Mouse (Mus musculus) intestine, embryonic 16.5 days (tissue): ENCODE data around the gene Mical3. TPM values are rescaled to one million over a fixed set of nuclear protein-coding genes. Genes with fewer than 3 reads are reported as not detected.
A peak's percentile ranks its signal among the peaks of the same experiment; 100 is the strongest.

Experiments
- ATAC-seq: fragments of 200-750 bp; cut with Nextera tagmentation; 2 replicates; pipeline ENCODE4 v1.8.0; 2017; ENCODE audit warnings: moderate TSS enrichment, moderate library complexity
- H3K27ac ChIP-seq: fragments of 300-500 bp; sonication (generic); 2 replicates; pipeline ENCODE4 v1.5.1; 2014; ENCODE audit warnings: mild to moderate bottlenecking, low read length
- H3K27me3 ChIP-seq: fragments of 300-500 bp; sonication (generic); replicated peaks from 2 replicates; pipeline ENCODE4 v1.6.1; 2014; ENCODE audit warnings: low read length, control low read depth, mixed read lengths; ENCODE audit not compliant: control insufficient read depth, insufficient read depth
- H3K36me3 ChIP-seq: fragments of 300-500 bp; sonication (generic); 2 replicates; pipeline ENCODE4 v1.6.1; 2014; ENCODE audit warnings: low read length, control low read depth; ENCODE audit not compliant: control insufficient read depth, insufficient read depth
- H3K4me1 ChIP-seq: fragments of 300-500 bp; sonication (generic); 2 replicates; pipeline ENCODE4 v1.6.1; 2014; ENCODE audit warnings: low read length, control low read depth, mixed read lengths; ENCODE audit not compliant: control insufficient read depth, insufficient read depth
- H3K4me2 ChIP-seq: fragments of 300-500 bp; sonication (generic); 2 replicates; pipeline ENCODE4 v1.6.1; 2014; ENCODE audit warnings: low read depth, low read length, control low read depth
- H3K4me3 ChIP-seq: fragments of 300-500 bp; sonication (generic); 2 replicates; pipeline ENCODE4 v1.5.1; 2014; ENCODE audit warnings: mild to moderate bottlenecking, low read length
- H3K9ac ChIP-seq: fragments of 300-500 bp; sonication (generic); 2 replicates; pipeline ENCODE4 v1.6.1; 2014; ENCODE audit warnings: low read depth, low read length
- H3K9me3 ChIP-seq: fragments of 300-500 bp; sonication (generic); 2 replicates; pipeline ENCODE4 v1.6.1; 2016; ENCODE audit warnings: low read length, control low read depth; ENCODE audit not compliant: control insufficient read depth
- WGBS: fragments of 180-500 bp; shearing (Covaris S2); extraction: QIAGEN DNeasy Blood & Tissue Kit; methylation state at CpG from one replicate; pipeline ENCODE4 v1.1.7; 2014; 5-methylcytosine and 5-hydroxymethylcytosine counted together
- polyA plus RNA-seq: library from polyadenylated mRNA; unstranded; fragments of >200 nt; fragmentation: Nextera tagmentation; extraction: Ambion mirVana; gene quantifications from 2 replicates; pipeline ENCODE4 v1.2.1, GENCODE M21; 2015

Mical3 gene
- 4.8 and 5.5 TPM in 2 replicates for polyA plus RNA-seq

DNA sequence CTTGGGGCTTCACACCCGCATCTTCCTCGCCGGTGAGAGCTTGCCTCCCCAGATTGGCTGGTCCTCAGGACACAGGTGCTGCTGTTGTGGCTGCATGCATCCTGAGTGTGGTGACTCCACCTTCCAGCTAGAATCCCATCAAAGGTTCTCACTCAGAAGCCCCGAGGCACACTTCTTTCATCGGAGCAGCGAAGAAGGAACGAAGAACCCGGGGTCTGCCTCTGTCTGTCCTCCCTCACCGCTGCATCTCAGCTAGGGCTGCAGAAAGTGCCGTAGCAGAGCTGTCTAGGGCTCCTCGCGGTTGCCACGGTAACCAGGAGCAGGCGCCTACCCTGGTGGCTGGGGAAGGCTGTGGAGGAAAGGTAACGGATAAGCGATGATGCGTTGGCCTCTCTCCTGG is at the start of gene Mical3:
Gene Mical3, minus strand, starts transcription at position 227 of the 400 bp plus-strand sequence.
- Histone ChIP-seq H3K4me2 (peak within 1 kb of the TSS; percentile 88), H3K27me3 (peaks cover 8% of the 10 kb centered on the region), H3K27ac (no peak within 1 kb of the TSS), H3K4me3 (peak within 1 kb of the TSS; percentile 45), H3K4me1 (peaks cover 4% of the 10 kb centered on the region), H3K9me3 (no peaks in the 10 kb centered on the region), H3K36me3 (no peaks in the 10 kb centered on the region), H3K9ac (peak within 1 kb of the TSS; percentile 59)
- peak; percentile 36; the same call in 1 of the 2 replicates for ATAC-seq
- 4% methylated on average over 17 of the region's 17 CpGs for WGBS

DNA sequence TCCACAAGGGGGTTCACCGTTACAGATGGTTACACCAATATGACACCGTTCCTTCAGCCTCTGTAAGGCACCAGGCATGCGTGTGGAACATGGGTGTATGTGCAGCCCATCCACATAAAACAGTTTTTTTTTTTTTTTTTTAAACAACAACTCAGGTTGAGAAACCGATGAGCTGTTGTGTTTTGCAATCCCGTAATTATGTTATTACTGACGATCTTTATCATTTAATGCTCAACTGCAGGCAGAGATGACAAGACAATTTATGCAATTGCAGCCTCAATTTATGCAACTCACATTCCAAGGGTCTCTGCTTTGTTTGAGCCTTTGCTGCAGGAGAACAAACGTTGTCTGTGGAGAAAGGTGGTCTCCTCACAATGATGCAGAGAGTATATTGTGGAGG is 49.0 kb upstream of the Mical3 start:
- no peak for ATAC-seq

GRCm38 (mm10) chr6:121178700-121179358 is 48.0 kb upstream of the Mical3 start:
- Histone ChIP-seq H3K4me2 (no peak overlapping the region), H3K4me1 (peaks cover 11% of the 10 kb centered on the region), H3K9ac (no peak overlapping the region), H3K9me3 (no peaks in the 10 kb centered on the region), H3K27ac (no peak overlapping the region), H3K4me3 (no peak overlapping the region), H3K27me3 (no peaks in the 10 kb centered on the region), H3K36me3 (no peaks in the 10 kb centered on the region)
- ATAC-seq = no peak
- WGBS = 59% methylated on average over 7 of the region's 7 CpGs

More for the DNA sequence above, 49.0 kb upstream of the Mical3 start:
- no peak overlapping the region for H3K27ac ChIP-seq
- H3K4me3 ChIP-seq = no peak overlapping the region
- no peaks in the 10 kb centered on the region for H3K36me3 ChIP-seq
- H3K9me3 ChIP-seq = no peaks in the 10 kb centered on the region
- peaks cover 15% of the 10 kb centered on the region for H3K4me1 ChIP-seq
- no peak overlapping the region for H3K4me2 ChIP-seq
- no peaks in the 10 kb centered on the region for H3K27me3 ChIP-seq
- no peak overlapping the region for H3K9ac ChIP-seq
- 64% methylated on average over 7 of the region's 7 CpGs for WGBS

GRCm38 (mm10) chr6:121177118-121177708 is 46.4 kb upstream of the Mical3 start:
- Histone ChIP-seq H3K4me1 (peaks cover 11% of the 10 kb centered on the region), H3K27me3 (no peaks in the 10 kb centered on the region), H3K9ac (no peak overlapping the region), H3K4me2 (no peak overlapping the region), H3K27ac (peak overlapping the region; percentile 90), H3K4me3 (no peak overlapping the region), H3K36me3 (no peaks in the 10 kb centered on the region), H3K9me3 (no peaks in the 10 kb centered on the region)
- 63% methylated on average over 7 of the region's 7 CpGs for WGBS
- peak; percentile 93 for ATAC-seq

GRCm38 (mm10) chr6:121176731-121177098 is 45.9 kb upstream of the Mical3 start:
- H3K27me3 ChIP-seq = no peaks in the 10 kb centered on the region
- 0 out of 2 replicates have a peak overlapping the region, but pooled peaks have one; percentile 34 for H3K9ac ChIP-seq
- H3K4me2 ChIP-seq = peak overlapping the region; percentile 42
- H3K4me1 ChIP-seq = peaks cover 11% of the 10 kb centered on the region
- no peak for ATAC-seq
- H3K4me3 ChIP-seq = no peak overlapping the region
- H3K9me3 ChIP-seq = no peaks in the 10 kb centered on the region
- no peaks in the 10 kb centered on the region for H3K36me3 ChIP-seq
- H3K27ac ChIP-seq = peak overlapping the region; percentile 90
- 53% methylated on average over 4 of the region's 4 CpGs for WGBS

DNA sequence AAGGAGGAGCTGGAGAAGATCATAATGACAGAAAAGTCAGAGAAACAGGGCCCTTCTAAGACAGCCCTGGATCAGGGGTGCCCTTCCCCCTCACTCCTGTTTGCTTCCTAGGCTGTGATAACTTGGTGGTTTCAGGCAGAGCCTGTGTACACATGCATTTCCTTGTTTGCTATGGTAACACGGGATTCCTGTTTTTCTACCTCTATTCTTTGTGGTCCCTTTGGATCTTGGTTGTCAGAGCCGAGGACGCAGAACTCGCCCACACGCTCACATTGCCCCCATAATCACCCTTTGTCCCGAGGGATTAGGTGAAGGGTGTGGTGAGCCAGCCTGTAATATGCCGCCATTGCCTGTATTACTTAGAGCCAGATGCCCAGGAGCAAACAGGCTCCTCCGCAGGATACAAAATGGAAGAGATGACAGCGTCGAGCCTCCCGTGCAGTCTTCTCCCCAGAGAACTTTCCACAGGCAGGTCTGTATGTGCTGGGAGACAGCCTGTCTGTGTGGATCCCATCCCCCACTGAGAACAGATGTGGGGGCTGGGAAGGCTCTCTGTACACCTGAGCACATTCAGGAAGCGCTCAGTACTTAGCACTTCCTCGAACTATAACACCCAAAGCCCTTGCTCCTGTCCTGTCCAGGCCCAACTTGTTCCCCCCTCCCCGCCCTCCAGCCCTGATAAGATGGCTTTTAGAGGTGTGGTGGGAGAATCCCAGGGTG is 45.4 kb upstream of the Mical3 start:
- Histone ChIP-seq H3K36me3 (no peaks in the 10 kb centered on the region), H3K27me3 (no peaks in the 10 kb centered on the region), H3K4me1 (peaks cover 11% of the 10 kb centered on the region), H3K9ac (0 out of 2 replicates have a peak overlapping the region, but pooled peaks have one; percentile 34), H3K4me2 (peak overlapping the region; percentile 42), H3K4me3 (peak overlapping the region; percentile 15; the same call in 1 of the 2 replicates), H3K27ac (peak overlapping the region; percentile 90), H3K9me3 (no peaks in the 10 kb centered on the region)
- peak; percentile 63 for ATAC-seq
- WGBS = 31% methylated on average over 14 of the region's 14 CpGs

DNA sequence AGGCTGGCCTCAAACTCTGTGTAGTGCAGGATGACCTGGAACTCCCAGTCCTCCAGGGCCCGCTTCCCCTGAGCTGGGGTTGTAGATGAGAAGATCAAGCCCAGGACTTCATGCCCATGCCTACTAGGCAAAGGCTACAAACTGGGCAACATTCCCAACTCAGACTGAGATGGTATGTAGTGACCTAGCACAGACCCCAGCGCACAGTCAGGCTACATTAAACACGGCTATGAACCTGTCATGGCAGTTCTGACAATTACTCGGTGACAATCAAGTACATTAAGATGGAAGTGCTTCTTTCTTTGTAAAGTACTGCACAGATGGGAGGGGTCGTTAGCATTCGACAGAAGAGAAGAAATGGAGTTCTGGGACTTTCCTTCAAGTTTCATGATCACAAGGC is 44.0 kb upstream of the Mical3 start:
- WGBS = 93% methylated on average over 6 of the region's 6 CpGs
- peaks cover 11% of the 10 kb centered on the region for H3K4me1 ChIP-seq
- no peak overlapping the region for H3K9ac ChIP-seq
- H3K27ac ChIP-seq = no peak overlapping the region
- no peaks in the 10 kb centered on the region for H3K9me3 ChIP-seq
- H3K27me3 ChIP-seq = no peaks in the 10 kb centered on the region
- no peak overlapping the region for H3K4me3 ChIP-seq
- no peak overlapping the region for H3K4me2 ChIP-seq
- ATAC-seq = no peak
- H3K36me3 ChIP-seq = no peaks in the 10 kb centered on the region

- Histone ChIP-seq H3K4me2 (no peak overlapping the region), H3K9me3 (no peaks in the 10 kb centered on the region), H3K27me3 (no peaks in the 10 kb centered on the region), H3K9ac (peak overlapping the region; percentile 20; the same call in 1 of the 2 replicates), H3K27ac (no peak overlapping the region), H3K4me1 (peaks cover 11% of the 10 kb centered on the region), H3K4me3 (no peak overlapping the region), H3K36me3 (no peaks in the 10 kb centered on the region)
- no peak for ATAC-seq
- WGBS = 42% methylated on average over 5 of the region's 5 CpGs
Measured at GRCm38 (mm10) chr6:121173471-121173870, 42.7 kb upstream of the Mical3 start.

GRCm38 (mm10) chr6:121171102-121171501 is 40.3 kb upstream of the Mical3 start:
- no peak for ATAC-seq
- no peaks in the 10 kb centered on the region for H3K9me3 ChIP-seq
- H3K36me3 ChIP-seq = no peaks in the 10 kb centered on the region
- H3K27me3 ChIP-seq = no peaks in the 10 kb centered on the region
- no peak overlapping the region for H3K27ac ChIP-seq
- H3K9ac ChIP-seq = no peak overlapping the region
- peaks cover 6% of the 10 kb centered on the region for H3K4me1 ChIP-seq
- H3K4me2 ChIP-seq = no peak overlapping the region
- no peak overlapping the region for H3K4me3 ChIP-seq
- 70% methylated on average over 6 of the region's 6 CpGs for WGBS
